In the genomic region with DNA sequence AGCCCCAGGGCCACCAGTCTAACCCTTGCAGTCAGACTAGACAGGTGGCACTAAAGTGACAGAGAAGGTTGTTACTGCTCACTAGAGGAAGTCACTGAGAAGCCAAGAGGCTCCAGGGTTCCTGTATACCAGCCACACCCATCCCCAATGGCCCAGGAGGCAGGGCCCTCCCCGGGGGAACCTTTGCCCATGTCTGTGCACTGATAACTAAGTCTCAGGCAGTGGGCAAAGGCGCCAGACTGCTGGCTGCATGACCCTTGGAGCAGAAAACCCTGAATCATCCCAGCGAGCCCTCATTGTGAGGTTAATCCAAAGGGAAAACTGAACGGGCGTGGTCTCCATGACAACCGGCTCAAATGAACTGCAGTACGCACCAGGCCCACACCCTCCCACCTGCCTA, we compare ENCODE assay signal across 13 mouse cellular contexts.
A peak's percentile ranks its signal among the peaks of the same experiment; 100 is the strongest.
DNase-seq lines count a peak whose midpoint lies in the region; ATAC-seq and TF ChIP-seq lines count a peak whose summit lies in the region.
"Had no signal": no experiment of that assay in that cellular context is flagged by ENCODE, and none has a peak within 500 bp of the region (broad histone marks: within the 10 kb centered on the region; RNA-seq: fewer than 3 reads in every experiment).

No protein-coding gene starts in this region.

- H3K4me3 ChIP-seq in thymus, adult 2 months (ENCODE audit: control insufficient read depth, insufficient read depth, low read length): no peak overlapping the region
- H3K4me3 ChIP-seq in liver, embryonic 15.5 days (replicated peaks): no peak overlapping the region
- no peak overlapping the region for H3K4me3 ChIP-seq in neural tube, embryonic 15.5 days (replicated peaks)
- H3K4me3 ChIP-seq: layer of hippocampus, adult 2 months; midbrain, embryonic 15.5 days had no signal

- H3K27me3 ChIP-seq in thymus, adult 2 months (ENCODE audit: control insufficient read depth, insufficient read depth, low read length): no peaks in the 10 kb centered on the region
- no peaks in the 10 kb centered on the region for H3K27me3 ChIP-seq in liver, embryonic 15.5 days
- H3K27me3 ChIP-seq in neural tube, embryonic 15.5 days (replicated peaks): no peaks in the 10 kb centered on the region
- H3K27me3 ChIP-seq: midbrain, embryonic 15.5 days had no signal

- 77% methylated on average over 7 of the region's 7 CpGs for WGBS in thymus, adult 2 months
- 31% methylated on average over 7 of the region's 7 CpGs for WGBS in liver, embryonic 15.5 days (ENCODE audit: insufficient replicate concordance)
- WGBS in neural tube, embryonic 15.5 days: 52% methylated on average over 7 of the region's 7 CpGs

- peak; percentile 34 for DNase-seq in thymus, postnatal 14 days
- DNase-seq in thymus, adult 2 months: no peak
- peak; percentile 85 for DNase-seq in kidney, adult 9 months
- DNase-seq in cerebellum, postnatal 14 days: no peak
- no peak for DNase-seq in lung, postnatal 4 days
- DNase-seq in left cerebral cortex, postnatal 10 days (ENCODE audit: extremely low spot score in 1 of 2, low spot score in 2 of 2): no peak
- DNase-seq: cerebellum, adult 2 months; gastrocnemius, postnatal 25 days; lung, embryonic 14.5 days had no signal

- no peak overlapping the region for H3K4me2 ChIP-seq in liver, embryonic 15.5 days
- no peak overlapping the region for H3K4me2 ChIP-seq in neural tube, embryonic 15.5 days
- H3K4me2 ChIP-seq: lung, embryonic 14.5 days; midbrain, embryonic 15.5 days had no signal

- no peaks in the 10 kb centered on the region for H3K36me3 ChIP-seq in thymus, adult 2 months (ENCODE audit: control insufficient read depth, insufficient read depth, low read length)
- no peaks in the 10 kb centered on the region for H3K36me3 ChIP-seq in liver, embryonic 15.5 days (replicated peaks)
- H3K36me3 ChIP-seq in neural tube, embryonic 15.5 days: peaks cover 5% of the 10 kb centered on the region; the same call in 1 of the 2 replicates
- H3K36me3 ChIP-seq: midbrain, embryonic 15.5 days had no signal

- TF ChIP-seq POLR2A in thymus, adult 2 months (IDR thresholded peaks at IDR 0.05; ENCODE audit: control insufficient read depth, extremely low read depth, insufficient read depth, low read length, poor library complexity): no peak

- peaks cover 26% of the 10 kb centered on the region for H3K4me1 ChIP-seq in thymus, adult 2 months (replicated peaks; ENCODE audit: control insufficient read depth, insufficient read depth, low read length)
- peaks cover 28% of the 10 kb centered on the region for H3K4me1 ChIP-seq in liver, embryonic 15.5 days (replicated peaks)
- peaks cover 18% of the 10 kb centered on the region for H3K4me1 ChIP-seq in neural tube, embryonic 15.5 days

- no peak overlapping the region for H3K27ac ChIP-seq in thymus, adult 2 months (ENCODE audit: control insufficient read depth, insufficient read depth, low read length)
- H3K27ac ChIP-seq in liver, embryonic 15.5 days (replicated peaks): no peak overlapping the region
- H3K27ac ChIP-seq in neural tube, embryonic 15.5 days (replicated peaks): no peak overlapping the region
- H3K27ac ChIP-seq: layer of hippocampus, adult 2 months; midbrain, embryonic 15.5 days had no signal

- H3K9ac ChIP-seq in liver, embryonic 15.5 days: no peak overlapping the region
- H3K9ac ChIP-seq in neural tube, embryonic 15.5 days (replicated peaks): no peak overlapping the region
- H3K9ac ChIP-seq: lung, embryonic 14.5 days; midbrain, embryonic 15.5 days had no signal

- no peak for TF ChIP-seq CTCF in thymus, adult 2 months (IDR thresholded peaks at IDR 0.05; ENCODE audit: borderline replicate concordance, control insufficient read depth, extremely low read depth, insufficient read depth, low read length, poor library complexity)

- H3K9me3 ChIP-seq in liver, embryonic 15.5 days (replicated peaks): no peaks in the 10 kb centered on the region
- no peaks in the 10 kb centered on the region for H3K9me3 ChIP-seq in neural tube, embryonic 15.5 days (replicated peaks)
- H3K9me3 ChIP-seq: midbrain, embryonic 15.5 days had no signal

- peak; percentile 32; the same call in 1 of the 2 replicates for ATAC-seq in liver, embryonic 15.5 days (ENCODE audit: insufficient read depth)
- no peak for ATAC-seq in neural tube, embryonic 15.5 days (ENCODE audit: low FRiP score)
- ATAC-seq: midbrain, embryonic 15.5 days had no signal

- intact Hi-C loops in left cerebral cortex, postnatal 10 days (cut with DNase I): no loop called here

Comparison
In these comparisons a context has a peak if more than half of its experiments do, and no peak if none do; other contexts are left out.
1. DNase-seq: peak in thymus, postnatal 14 days (single experiment) and kidney, adult 9 months (single experiment); none in thymus, adult 2 months (single experiment), cerebellum, postnatal 14 days (0 of 2), lung, postnatal 4 days (0 of 2) and left cerebral cortex, postnatal 10 days (0 of 2).